Mouse (Mus musculus): ENCODE data around the gene Fam155a. TPM values are rescaled to one million over a fixed set of nuclear protein-coding genes. Genes with fewer than 3 reads are reported as not detected.

The Fam155a gene
- polyA plus RNA-seq, 1 experiment from 2014 or later: 30.3 TPM

DNA sequence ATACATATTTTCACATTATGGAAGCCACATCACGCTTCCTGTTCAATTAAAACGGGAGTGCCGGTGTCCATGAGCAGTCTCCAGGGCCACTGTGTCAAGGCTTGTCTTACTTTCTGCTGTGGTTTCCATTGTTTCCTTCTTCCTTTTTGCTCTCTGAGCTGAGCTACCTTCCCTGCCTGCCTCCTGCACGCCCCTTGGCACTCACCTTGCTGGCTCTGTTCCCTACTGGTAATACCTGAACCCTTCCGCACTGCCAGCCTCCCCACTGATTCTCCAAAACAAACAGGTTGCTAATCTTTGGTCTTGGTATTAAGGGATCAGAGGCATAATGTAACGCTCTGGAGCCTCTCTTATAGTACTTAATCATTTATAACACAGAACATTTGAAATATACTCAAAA is 403.2 kb downstream of the Fam155a start:
- H3K27ac ChIP-seq (ENCODE audit: low read depth, low read length): no peak overlapping the region
- no peak for ATAC-seq

GRCm38 (mm10) chr8:9365381-9365780 is 405.6 kb downstream of the Fam155a start:
- Histone ChIP-seq H3K36me3 (ENCODE audit: control insufficient read depth, insufficient read depth, low read length) (no peaks in the 10 kb centered on the region), H3K9me3 (ENCODE audit: control insufficient read depth, low read length) (no peaks in the 10 kb centered on the region), H3K27me3 (replicated peaks; ENCODE audit: control insufficient read depth, insufficient read depth, low read length) (no peaks in the 10 kb centered on the region), H3K4me3 (ENCODE audit: low read length) (no peak overlapping the region), H3K27ac (ENCODE audit: low read depth, low read length) (no peak overlapping the region), H3K9ac (ENCODE audit: low read depth, low read length) (no peak overlapping the region), H3K4me2 (ENCODE audit: low read length) (no peak overlapping the region), H3K4me1 (ENCODE audit: control insufficient read depth, insufficient read depth, low read depth, low read length) (peaks cover 5% of the 10 kb centered on the region)
- no peak for ATAC-seq
- WGBS: 92% methylated on average over 1 of the region's 1 CpGs

More for the DNA sequence above, 403.2 kb downstream of the Fam155a start:
- Histone ChIP-seq H3K9me3 (ENCODE audit: control insufficient read depth, low read length) (no peaks in the 10 kb centered on the region), H3K4me3 (ENCODE audit: low read length) (no peak overlapping the region), H3K36me3 (ENCODE audit: control insufficient read depth, insufficient read depth, low read length) (no peaks in the 10 kb centered on the region), H3K27me3 (replicated peaks; ENCODE audit: control insufficient read depth, insufficient read depth, low read length) (no peaks in the 10 kb centered on the region), H3K9ac (ENCODE audit: low read depth, low read length) (no peak overlapping the region), H3K4me1 (ENCODE audit: control insufficient read depth, insufficient read depth, low read depth, low read length) (peaks cover 5% of the 10 kb centered on the region), H3K4me2 (ENCODE audit: low read length) (no peak overlapping the region)
- WGBS: 65% methylated on average over 6 of the region's 6 CpGs

DNA sequence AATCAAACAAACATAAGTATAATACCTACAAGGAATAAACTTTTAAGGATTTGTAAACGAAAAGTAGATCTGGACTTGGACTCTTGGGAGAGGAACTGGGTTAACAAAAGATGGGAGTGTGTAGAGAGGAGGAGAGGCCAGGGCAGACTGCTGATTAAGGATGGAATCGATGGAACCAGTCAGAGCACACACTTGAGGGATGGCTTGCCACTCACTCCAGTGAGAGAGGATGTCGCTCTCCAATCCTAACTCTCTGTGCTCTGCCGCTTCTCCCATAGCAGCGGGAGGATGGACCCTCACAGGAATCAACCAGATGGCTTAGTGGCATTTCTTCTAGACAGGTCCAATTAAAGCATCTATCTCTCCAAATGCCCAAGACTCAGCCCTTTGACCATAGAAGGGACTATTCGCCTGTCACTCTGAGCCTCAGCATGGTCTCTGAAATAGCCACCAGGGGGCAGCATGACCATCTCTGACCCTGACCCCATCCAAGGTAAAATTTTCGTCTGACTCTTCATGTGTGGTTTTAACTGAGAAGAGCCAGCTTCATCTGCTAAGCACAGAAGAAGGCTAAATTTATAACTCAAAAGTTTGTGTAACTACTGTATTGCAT is 422.3 kb downstream of the Fam155a start:
- Histone ChIP-seq H3K27me3 (replicated peaks; ENCODE audit: control insufficient read depth, insufficient read depth, low read length) (no peaks in the 10 kb centered on the region), H3K9me3 (ENCODE audit: control insufficient read depth, low read length) (no peaks in the 10 kb centered on the region), H3K36me3 (ENCODE audit: control insufficient read depth, insufficient read depth, low read length) (no peaks in the 10 kb centered on the region), H3K4me3 (ENCODE audit: low read length) (no peak overlapping the region), H3K9ac (ENCODE audit: low read depth, low read length) (no peak overlapping the region), H3K27ac (ENCODE audit: low read depth, low read length) (no peak overlapping the region), H3K4me2 (ENCODE audit: low read length) (no peak overlapping the region), H3K4me1 (ENCODE audit: control insufficient read depth, insufficient read depth, low read depth, low read length) (no peaks in the 10 kb centered on the region)
- 51% methylated on average over 7 of the region's 7 CpGs for WGBS
- ATAC-seq: peak; percentile 68

DNA sequence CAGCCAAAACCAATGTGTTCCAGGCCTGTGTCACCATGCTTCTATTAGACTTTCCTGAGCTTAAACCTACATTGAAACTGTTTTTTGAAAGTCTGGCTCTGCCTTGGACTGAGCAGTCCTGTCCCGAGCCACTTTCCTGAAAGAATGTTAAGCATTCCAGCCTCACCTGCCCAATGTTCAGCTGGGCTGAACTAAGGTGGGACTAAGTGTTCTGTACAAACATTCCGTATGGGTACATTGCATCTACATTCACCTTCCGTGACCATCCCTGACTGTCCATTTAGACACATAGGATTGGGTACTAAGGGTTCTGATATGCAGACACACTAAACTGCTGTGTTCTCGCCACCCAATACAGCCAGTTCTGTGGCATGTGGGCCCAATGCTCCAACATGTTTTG is 423.8 kb downstream of the Fam155a start:
- 80% methylated on average over 4 of the region's 4 CpGs for WGBS
- ATAC-seq: no peak

DNA sequence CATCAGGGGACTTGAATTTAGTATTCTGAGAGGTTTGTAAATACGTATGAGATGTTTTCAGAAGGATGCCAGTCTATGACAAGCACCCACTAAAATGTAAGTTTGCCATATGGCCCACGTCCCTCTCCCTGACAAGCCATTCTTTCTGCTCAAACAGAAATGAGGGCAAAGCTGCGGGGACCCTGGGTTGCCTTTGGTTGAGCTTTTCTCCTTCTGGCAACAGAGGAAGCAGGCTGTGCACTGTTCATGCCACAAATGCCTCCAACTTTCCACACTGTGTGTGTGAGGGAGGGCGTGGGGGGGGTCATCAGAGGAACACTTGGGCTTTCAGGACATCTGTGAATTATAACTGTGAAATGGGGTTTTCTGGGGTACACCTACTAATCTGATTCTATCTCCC is 426.8 kb downstream of the Fam155a start:
- no peaks in the 10 kb centered on the region for H3K4me1 ChIP-seq (ENCODE audit: control insufficient read depth, insufficient read depth, low read depth, low read length)
- H3K9me3 ChIP-seq (ENCODE audit: control insufficient read depth, low read length): no peaks in the 10 kb centered on the region
- ATAC-seq: no peak
- H3K4me3 ChIP-seq (ENCODE audit: low read length): no peak overlapping the region
- H3K27ac ChIP-seq (ENCODE audit: low read depth, low read length): no peak overlapping the region
- no peak overlapping the region for H3K4me2 ChIP-seq (ENCODE audit: low read length)
- 65% methylated on average over 4 of the region's 4 CpGs for WGBS
- H3K36me3 ChIP-seq (ENCODE audit: control insufficient read depth, insufficient read depth, low read length): no peaks in the 10 kb centered on the region
- H3K9ac ChIP-seq (ENCODE audit: low read depth, low read length): no peak overlapping the region
- no peaks in the 10 kb centered on the region for H3K27me3 ChIP-seq (replicated peaks; ENCODE audit: control insufficient read depth, insufficient read depth, low read length)

More for the DNA sequence above, 423.8 kb downstream of the Fam155a start:
- H3K36me3 ChIP-seq (ENCODE audit: control insufficient read depth, insufficient read depth, low read length): no peaks in the 10 kb centered on the region
- no peaks in the 10 kb centered on the region for H3K27me3 ChIP-seq (replicated peaks; ENCODE audit: control insufficient read depth, insufficient read depth, low read length)
- H3K4me3 ChIP-seq (ENCODE audit: low read length): no peak overlapping the region
- H3K9ac ChIP-seq (ENCODE audit: low read depth, low read length): no peak overlapping the region
- no peaks in the 10 kb centered on the region for H3K9me3 ChIP-seq (ENCODE audit: control insufficient read depth, low read length)
- no peaks in the 10 kb centered on the region for H3K4me1 ChIP-seq (ENCODE audit: control insufficient read depth, insufficient read depth, low read depth, low read length)
- H3K4me2 ChIP-seq (ENCODE audit: low read length): no peak overlapping the region
- no peak overlapping the region for H3K27ac ChIP-seq (ENCODE audit: low read depth, low read length)

- Histone ChIP-seq H3K36me3 (ENCODE audit: control insufficient read depth, insufficient read depth, low read length) (no peaks in the 10 kb centered on the region), H3K4me3 (ENCODE audit: low read length) (no peak overlapping the region), H3K9ac (ENCODE audit: low read depth, low read length) (no peak overlapping the region), H3K9me3 (ENCODE audit: control insufficient read depth, low read length) (no peaks in the 10 kb centered on the region), H3K27ac (ENCODE audit: low read depth, low read length) (no peak overlapping the region), H3K4me2 (ENCODE audit: low read length) (no peak overlapping the region), H3K4me1 (ENCODE audit: control insufficient read depth, insufficient read depth, low read depth, low read length) (no peaks in the 10 kb centered on the region), H3K27me3 (replicated peaks; ENCODE audit: control insufficient read depth, insufficient read depth, low read length) (no peaks in the 10 kb centered on the region)
- 0 out of 2 replicates have a peak, but pooled peaks have one; percentile 2 for ATAC-seq
- WGBS: 73% methylated on average over 9 of the region's 9 CpGs
These were observed 428.0 kb downstream of the Fam155a start for GRCm38 (mm10) chr8:9342998-9343397.

- Histone ChIP-seq H3K4me2 (ENCODE audit: low read length) (no peak overlapping the region), H3K9me3 (ENCODE audit: control insufficient read depth, low read length) (no peaks in the 10 kb centered on the region), H3K9ac (ENCODE audit: low read depth, low read length) (no peak overlapping the region), H3K4me1 (ENCODE audit: control insufficient read depth, insufficient read depth, low read depth, low read length) (no peaks in the 10 kb centered on the region), H3K36me3 (ENCODE audit: control insufficient read depth, insufficient read depth, low read length) (no peaks in the 10 kb centered on the region), H3K4me3 (ENCODE audit: low read length) (no peak overlapping the region), H3K27me3 (replicated peaks; ENCODE audit: control insufficient read depth, insufficient read depth, low read length) (no peaks in the 10 kb centered on the region), H3K27ac (ENCODE audit: low read depth, low read length) (no peak overlapping the region)
- ATAC-seq: peak; percentile 56; the same call in 1 of the 2 replicates
- 63% methylated on average over 9 of the region's 9 CpGs for WGBS
These were observed 428.4 kb downstream of the Fam155a start for GRCm38 (mm10) chr8:9342593-9342992.

DNA sequence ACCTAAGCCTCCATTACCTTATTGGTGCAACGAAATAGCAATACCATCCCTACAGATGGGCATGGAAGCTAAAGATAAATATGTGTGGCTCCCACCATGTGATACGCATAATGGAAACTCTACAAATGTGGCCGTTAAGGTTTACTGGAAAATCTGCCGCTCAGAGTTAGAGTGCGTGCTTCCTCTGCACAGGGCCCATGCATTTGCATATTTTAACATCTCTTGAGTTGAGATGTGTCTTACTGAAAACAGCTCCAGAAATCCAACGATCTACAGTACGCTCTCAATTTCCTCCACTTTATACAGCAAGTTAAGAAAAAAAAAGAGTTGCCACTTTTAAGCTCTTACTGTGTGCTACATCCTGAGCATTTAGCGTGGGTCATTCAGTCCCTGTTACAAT is 433.1 kb downstream of the Fam155a start:
- H3K27me3 ChIP-seq (replicated peaks; ENCODE audit: control insufficient read depth, insufficient read depth, low read length): no peaks in the 10 kb centered on the region
- no peaks in the 10 kb centered on the region for H3K9me3 ChIP-seq (ENCODE audit: control insufficient read depth, low read length)
- no peak overlapping the region for H3K4me3 ChIP-seq (ENCODE audit: low read length)
- no peak overlapping the region for H3K9ac ChIP-seq (ENCODE audit: low read depth, low read length)
- 85% methylated on average over 8 of the region's 8 CpGs for WGBS
- H3K27ac ChIP-seq (ENCODE audit: low read depth, low read length): no peak overlapping the region
- ATAC-seq: no peak
- no peak overlapping the region for H3K4me2 ChIP-seq (ENCODE audit: low read length)
- no peaks in the 10 kb centered on the region for H3K36me3 ChIP-seq (ENCODE audit: control insufficient read depth, insufficient read depth, low read length)
- peaks cover 13% of the 10 kb centered on the region for H3K4me1 ChIP-seq (ENCODE audit: control insufficient read depth, insufficient read depth, low read depth, low read length)

DNA sequence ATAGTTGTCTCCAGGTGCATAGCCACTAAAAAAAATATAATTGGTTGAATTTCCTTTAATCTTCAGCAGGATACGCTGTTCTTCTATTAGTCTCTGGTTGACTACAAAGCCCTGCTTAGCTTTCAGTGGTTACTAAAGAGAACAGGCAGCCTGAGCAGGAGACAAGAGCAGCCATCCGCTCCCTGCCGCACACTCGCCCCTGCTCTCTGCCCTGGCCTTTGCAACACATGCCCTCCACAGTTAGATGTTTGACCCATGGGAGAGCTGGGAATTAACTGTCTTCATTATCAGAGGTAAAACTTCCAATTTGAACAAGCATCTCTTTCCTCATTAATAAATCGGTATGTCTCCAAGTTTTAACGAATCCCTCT is 435.0 kb downstream of the Fam155a start:
- Histone ChIP-seq H3K4me1 (ENCODE audit: control insufficient read depth, insufficient read depth, low read depth, low read length) (peaks cover 13% of the 10 kb centered on the region), H3K4me2 (ENCODE audit: low read length) (no peak overlapping the region), H3K27me3 (replicated peaks; ENCODE audit: control insufficient read depth, insufficient read depth, low read length) (no peaks in the 10 kb centered on the region), H3K9ac (ENCODE audit: low read depth, low read length) (no peak overlapping the region), H3K36me3 (ENCODE audit: control insufficient read depth, insufficient read depth, low read length) (no peaks in the 10 kb centered on the region), H3K4me3 (ENCODE audit: low read length) (no peak overlapping the region), H3K9me3 (ENCODE audit: control insufficient read depth, low read length) (no peaks in the 10 kb centered on the region), H3K27ac (ENCODE audit: low read depth, low read length) (no peak overlapping the region)
- WGBS: 36% methylated on average over 6 of the region's 6 CpGs
- ATAC-seq: no peak; the same call in 1 of the 2 replicates
